Mouse (Mus musculus) kidney, adult 2 months (tissue): ENCODE data around the gene H2afy2.

ENCODE experiments used
- CTCF ChIP-seq: fragments of 200-500 bp; conservative IDR thresholded peaks from 2 replicates; pipeline ENCODE4 v1.5.1; 2011; ENCODE audit warnings: low read depth, mild to moderate bottlenecking, control low read depth, low read length, moderate library complexity, mixed read lengths; ENCODE audit not compliant: insufficient read depth, insufficient read length
- POLR2A ChIP-seq: fragments of 200-500 bp; IDR thresholded peaks from one replicate; pipeline ENCODE4 v1.6.1; 2011; ENCODE audit warnings: low read depth, low read length, control low read depth

DNA sequence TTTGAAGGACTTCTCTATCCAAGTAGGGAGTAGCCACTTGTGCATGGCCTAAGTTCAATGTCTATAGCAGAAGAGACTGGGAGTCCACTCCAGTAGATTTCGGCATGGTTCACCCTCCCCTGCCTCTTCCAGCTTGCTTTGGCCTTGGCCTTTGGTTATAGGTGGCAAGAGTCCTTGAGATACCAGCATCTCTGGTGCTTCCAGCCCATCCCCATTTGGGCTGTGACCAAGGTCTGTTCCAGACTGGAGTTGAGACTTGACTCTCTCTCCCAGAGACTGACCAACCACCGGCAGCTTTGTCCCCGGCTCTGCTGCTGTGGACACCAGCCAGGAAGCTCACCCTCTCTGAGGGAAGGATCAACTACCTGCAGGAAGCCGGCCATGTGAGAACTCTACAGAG lies 45.8 kb downstream of the H2afy2 start:
- TF ChIP-seq CTCF (no peak), POLR2A (no peak)
